Mouse (Mus musculus) gastrocnemius, adult 2 months (tissue): Measurements from ENCODE around the gene 4932438H23Rik. TPM values are rescaled to one million over a fixed set of nuclear protein-coding genes. Genes with fewer than 3 reads are reported as not detected.

Experiments
- DNase-seq: peaks from one replicate; pipeline ENCODE4 v3.0.0; 2022
- H3K27ac ChIP-seq: fragments of 200-600 bp; 2 replicates; pipeline ENCODE4 v1.8.1; 2022; ENCODE audit warnings: mild to moderate bottlenecking
- H3K4me3 ChIP-seq: fragments of 200-600 bp; 2 replicates; pipeline ENCODE4 v1.8.1; 2022; ENCODE audit warnings: mild to moderate bottlenecking, moderate library complexity
- CTCF ChIP-seq: fragments of 200-600 bp; IDR thresholded peaks from 2 replicates; pipeline ENCODE4 v1.8.1; 2022; ENCODE audit warnings: antibody characterized with exemption, mild to moderate bottlenecking, moderate library complexity
- intact Hi-C: fragments of 180-260 bp; cut with DNase I; formaldehyde crosslinking; loops from one replicate; pipeline ENCODE4 v1.15.1; 2025
- total RNA-seq, 2 experiments: library from RNA; stranded (reverse); gene quantifications; 2 replicates each; pipeline ENCODE4 v1.2.3; 2021

4932438H23Rik gene
- total RNA-seq, 2 experiments from 2014 or later: 0.08 to 0.48 TPM

DNA sequence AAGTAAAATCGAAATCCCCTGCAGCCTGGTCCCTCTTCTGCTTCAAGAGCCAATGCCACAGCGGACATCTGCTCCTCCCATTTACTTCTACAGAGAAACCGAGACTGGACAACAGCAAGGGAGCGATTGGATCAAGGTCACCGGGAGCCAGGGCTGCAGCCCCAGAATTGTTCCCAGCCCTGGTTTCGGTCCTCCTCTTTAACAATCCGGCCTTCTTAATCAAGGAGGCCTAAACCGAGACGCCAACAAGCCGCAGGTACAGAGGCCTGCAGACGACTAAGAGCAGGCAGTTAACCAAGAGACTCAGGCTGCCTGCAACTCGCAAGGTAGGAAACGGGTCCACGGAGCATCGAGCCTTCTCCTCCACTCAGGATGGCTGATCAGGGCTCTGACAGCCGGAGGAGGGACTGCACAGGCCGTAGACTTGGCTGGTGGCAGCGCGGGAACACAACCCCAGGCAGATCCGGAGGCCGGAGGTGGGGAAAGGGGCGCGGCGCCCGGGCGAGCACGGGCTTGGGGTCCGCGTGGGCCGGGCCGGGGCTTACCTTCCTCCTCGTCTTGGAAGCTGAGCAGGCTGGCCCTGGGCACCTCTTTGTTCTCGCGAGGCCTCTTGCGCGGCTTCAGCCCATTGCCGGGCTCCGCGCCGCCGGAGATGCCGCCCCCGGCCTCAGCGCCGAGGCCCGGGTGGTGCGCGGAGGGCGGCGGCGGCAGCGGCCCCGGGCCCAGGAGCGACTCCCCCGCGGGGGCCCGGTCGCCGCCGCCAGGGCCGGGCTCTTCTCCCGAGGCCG lies 51.3 kb downstream of the 4932438H23Rik start:
- DNase-seq: peak; percentile 73
- Histone ChIP-seq H3K27ac (peak overlapping the region; percentile 96), H3K4me3 (peak overlapping the region; percentile 84)
- intact Hi-C loops: loop anchor here (2.0 to 5.0 kb wide), 3 partner anchors 29 to 111 kb away; partner anchors contain the start of gene Synj1
- no peak for TF ChIP-seq CTCF

DNA sequence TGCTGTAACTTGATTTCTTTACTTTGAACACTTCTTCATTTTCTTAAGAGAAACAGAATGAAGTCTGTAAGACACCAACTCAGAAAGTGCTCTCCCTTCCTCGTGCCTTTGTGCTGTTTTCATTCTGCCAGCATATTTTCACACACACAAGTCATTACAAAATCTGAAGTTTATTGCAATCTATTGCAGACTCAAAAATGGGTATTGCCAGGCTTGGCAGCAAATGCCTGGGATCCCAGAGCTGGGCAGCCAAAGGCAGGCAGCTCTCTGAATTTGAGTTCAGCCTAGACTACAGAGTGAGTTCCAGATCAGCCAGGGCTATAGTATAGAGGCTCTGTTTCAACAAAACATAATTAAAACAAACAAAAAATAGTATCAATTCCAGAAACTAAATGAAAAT lies 52.3 kb downstream of the 4932438H23Rik start:
- TF ChIP-seq CTCF: no peak
- no peak overlapping the region for H3K27ac ChIP-seq
- no peak for DNase-seq
- intact Hi-C loops: loop anchor here (5.0 kb wide), 1 partner anchor 110 kb away; no protein-coding TSS in a partner anchor
- peak overlapping the region; percentile 84; the same call in 1 of the 2 replicates for H3K4me3 ChIP-seq

DNA sequence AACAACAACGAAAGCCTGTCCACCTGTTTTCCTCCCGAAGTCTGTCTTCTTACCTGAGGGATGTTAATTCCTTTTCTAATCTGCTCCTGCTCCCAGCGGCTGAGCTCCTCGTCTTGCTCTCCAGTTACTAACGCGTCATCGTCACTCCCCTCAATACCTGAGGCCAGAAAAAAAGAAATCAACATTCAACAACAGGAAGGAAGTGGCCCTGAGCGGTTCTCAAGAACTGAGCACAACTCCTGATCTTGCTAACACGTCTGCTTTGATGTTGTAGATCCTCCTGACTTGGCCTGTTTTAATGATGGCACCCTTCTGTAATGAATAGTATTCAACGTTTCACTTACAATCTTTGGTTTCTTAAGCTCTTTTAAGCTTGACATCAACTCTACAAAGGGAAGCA lies 59.1 kb downstream of the 4932438H23Rik start:
- no peak for TF ChIP-seq CTCF
- no peak for DNase-seq
- H3K4me3 ChIP-seq: no peak overlapping the region
- H3K27ac ChIP-seq: no peak overlapping the region
- intact Hi-C loops: no loop called here

DNA sequence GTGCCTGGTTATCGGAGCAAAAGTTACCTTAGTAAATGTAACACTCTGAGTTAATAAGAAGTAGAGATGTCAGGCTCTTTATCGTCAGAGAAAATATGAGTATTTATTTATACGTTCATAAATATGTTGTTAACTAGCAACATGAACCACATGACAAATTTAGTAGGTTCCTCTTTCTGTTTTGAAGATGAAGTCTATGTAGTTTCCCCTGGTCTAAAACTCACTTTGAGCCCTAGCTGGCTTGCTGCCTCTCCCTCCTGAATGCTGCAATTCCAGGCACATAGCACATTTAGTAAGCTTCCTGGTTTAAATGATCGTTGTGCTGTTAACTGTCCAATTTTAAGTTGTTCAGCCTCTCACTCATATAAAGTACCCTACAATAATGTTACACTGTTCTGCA lies 64.2 kb downstream of the 4932438H23Rik start:
- H3K27ac ChIP-seq: no peak overlapping the region
- no peak overlapping the region for H3K4me3 ChIP-seq
- TF ChIP-seq CTCF: no peak
- intact Hi-C loops: no loop called here
- no peak for DNase-seq

DNA sequence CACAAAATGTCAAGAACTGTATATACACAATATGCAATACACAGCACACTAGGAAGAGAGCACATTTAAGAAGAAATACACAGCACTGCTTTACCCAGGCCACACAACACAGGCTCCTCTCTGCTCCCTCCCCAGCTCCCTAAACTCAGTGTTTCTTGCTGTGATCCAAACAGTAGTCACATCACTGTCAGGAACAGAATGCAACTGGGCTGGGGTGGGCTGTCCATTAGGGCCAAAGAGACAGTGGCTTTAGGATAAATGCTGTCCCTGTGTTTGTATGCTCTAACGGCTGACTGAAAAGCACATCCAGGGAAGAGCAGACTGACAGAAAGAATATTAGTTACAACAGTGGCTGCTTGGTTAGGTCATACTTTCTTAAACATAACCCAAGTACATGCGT lies 65.0 kb downstream of the 4932438H23Rik start:
- intact Hi-C loops: no loop called here
- H3K27ac ChIP-seq: no peak overlapping the region
- no peak for TF ChIP-seq CTCF
- no peak overlapping the region for H3K4me3 ChIP-seq
- DNase-seq: no peak

DNA sequence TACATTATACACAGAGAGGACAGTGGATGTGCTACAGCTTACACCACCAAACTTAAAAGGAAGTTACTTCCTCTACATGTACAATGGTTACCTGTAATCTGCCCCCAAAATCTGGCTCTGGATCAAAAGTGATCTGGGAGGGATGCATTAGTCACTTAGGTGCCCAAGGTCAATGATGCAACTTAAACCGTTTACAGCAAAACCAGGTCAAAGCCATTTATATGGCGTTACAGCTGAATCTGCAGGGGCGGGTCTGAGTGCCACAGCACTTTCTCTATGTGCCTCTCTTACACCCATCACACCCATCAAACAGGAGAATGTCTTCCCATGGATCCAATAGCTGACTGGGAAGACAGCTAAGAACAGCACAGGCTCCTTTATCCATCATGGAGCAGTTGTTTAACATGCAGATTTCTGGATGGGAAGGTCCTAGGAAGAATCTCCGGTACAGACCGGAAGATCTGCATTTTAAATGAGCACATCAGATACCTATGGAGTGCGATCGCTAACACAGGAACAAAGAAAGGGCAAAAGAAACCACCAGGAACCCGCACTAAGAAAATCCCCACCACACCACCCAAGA lies 65.7 kb downstream of the 4932438H23Rik start:
- Histone ChIP-seq H3K4me3 (no peak overlapping the region), H3K27ac (no peak overlapping the region)
- no peak for DNase-seq
- TF ChIP-seq CTCF: no peak
- intact Hi-C loops: no loop called here

DNA sequence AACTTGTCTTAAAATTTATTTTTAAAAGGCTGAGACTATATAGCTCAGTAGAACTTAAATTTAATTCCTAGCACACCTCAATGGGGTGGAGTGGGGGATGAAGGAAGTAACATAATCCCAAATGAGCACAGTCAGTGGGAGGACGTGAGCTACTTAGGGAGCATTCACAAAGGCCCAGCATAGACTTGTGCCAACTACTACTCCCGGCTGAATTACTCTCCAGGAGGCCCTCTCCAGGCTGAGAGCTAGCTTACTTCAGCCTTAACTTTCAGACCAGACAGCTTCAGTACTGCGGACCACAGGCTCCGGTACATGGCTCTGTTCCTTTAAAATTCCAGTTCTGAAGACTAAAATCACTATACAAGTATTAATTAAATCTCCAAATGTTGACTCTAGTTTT lies 68.6 kb downstream of the 4932438H23Rik start:
- DNase-seq: no peak
- no peak overlapping the region for H3K4me3 ChIP-seq
- intact Hi-C loops: no loop called here
- no peak overlapping the region for H3K27ac ChIP-seq
- TF ChIP-seq CTCF: no peak

DNA sequence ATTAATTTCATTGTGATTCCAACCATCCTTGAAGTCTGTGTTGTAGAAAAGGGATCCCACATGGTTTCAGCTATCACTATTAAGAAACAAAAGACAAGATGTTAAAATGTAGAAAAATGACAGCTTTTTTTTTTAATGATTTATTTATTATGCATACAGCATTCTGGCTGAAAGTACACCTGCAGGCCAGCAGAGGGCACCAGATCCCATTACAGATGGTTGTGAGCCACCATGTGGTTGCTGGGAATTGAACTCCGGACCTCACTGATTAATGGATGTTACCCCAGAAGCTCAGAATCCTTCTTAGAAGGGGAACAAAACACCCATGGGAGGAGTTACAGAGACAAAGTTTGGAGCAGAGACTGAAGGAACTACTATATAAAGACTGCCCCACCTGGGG lies 71.5 kb downstream of the 4932438H23Rik start:
- intact Hi-C loops: no loop called here
- TF ChIP-seq CTCF: peak; percentile 62
- Histone ChIP-seq H3K4me3 (no peak overlapping the region), H3K27ac (no peak overlapping the region)
- no peak for DNase-seq

DNA sequence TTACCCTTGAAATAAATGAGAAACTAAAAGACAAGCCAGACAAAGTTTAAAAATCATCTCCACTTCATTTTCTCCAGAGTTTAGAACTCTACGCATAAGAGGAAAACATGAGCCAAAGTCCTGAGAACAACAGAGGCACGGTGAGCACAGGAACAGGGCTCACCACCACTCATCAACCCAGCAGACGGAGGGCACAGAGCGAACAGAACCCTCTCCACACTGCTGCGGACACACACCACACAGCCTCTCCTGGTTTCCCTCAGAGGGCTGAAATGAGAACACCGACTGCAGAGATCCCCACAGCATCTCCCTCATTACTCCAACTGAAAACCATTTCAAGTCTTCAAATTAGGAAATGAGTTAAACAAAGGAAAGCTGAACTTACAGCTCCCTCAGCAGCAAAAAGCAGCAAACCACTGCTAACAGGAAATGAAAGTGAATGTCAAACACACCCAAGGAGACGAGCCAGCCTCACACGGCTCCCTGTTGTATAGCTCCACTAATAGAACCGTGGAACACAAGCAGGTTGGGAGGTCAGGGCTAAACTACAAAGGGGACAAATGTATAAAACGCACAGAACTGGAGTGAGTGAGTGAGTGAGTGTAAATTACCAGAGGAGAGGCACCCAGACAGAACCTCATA lies 74.0 kb downstream of the 4932438H23Rik start:
- Histone ChIP-seq H3K27ac (no peak overlapping the region), H3K4me3 (no peak overlapping the region)
- TF ChIP-seq CTCF: no peak
- intact Hi-C loops: no loop called here
- DNase-seq: no peak

DNA sequence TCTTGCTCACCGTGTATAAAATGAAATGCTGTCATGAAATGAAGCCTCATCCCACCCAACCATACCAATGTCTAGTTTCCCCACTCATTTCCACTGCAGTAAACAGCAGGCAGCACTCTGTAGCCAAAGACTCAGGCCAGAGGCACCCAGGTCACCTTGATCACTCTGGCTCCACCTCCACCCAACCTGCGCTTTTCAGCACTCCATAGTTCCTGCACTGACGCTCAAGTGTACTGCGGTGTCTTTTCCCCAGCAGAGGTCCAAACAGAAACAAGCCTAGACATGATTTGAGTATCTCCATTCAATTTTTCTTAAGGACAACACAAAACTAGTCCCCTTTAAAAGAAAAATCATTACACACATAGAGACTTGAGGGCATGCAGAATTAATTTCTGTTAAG lies 75.4 kb downstream of the 4932438H23Rik start:
- intact Hi-C loops: no loop called here
- H3K27ac ChIP-seq: no peak overlapping the region
- no peak overlapping the region for H3K4me3 ChIP-seq
- TF ChIP-seq CTCF: no peak
- DNase-seq: no peak

DNA sequence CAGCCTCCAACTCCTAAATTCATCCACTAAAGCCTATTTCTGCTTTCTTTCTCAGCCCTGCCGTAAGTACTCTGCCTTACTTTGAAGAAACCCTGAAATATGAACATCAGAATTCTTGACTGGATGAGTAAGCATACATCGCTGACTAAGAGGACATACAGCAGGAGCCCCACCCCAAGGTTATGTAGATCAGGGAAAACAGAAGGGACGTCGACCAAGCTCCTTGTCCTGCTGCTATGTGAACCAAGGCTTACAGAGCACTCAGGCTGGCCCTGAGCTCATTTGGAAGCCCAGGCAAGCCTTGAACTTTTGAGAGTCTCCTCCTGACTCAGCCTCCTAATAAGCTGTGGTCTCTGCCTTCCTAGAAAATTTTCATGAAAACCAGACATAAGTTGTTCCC lies 79.2 kb downstream of the 4932438H23Rik start:
- TF ChIP-seq CTCF: no peak
- no peak overlapping the region for H3K27ac ChIP-seq
- H3K4me3 ChIP-seq: no peak overlapping the region
- DNase-seq: no peak
- intact Hi-C loops: no loop called here

DNA sequence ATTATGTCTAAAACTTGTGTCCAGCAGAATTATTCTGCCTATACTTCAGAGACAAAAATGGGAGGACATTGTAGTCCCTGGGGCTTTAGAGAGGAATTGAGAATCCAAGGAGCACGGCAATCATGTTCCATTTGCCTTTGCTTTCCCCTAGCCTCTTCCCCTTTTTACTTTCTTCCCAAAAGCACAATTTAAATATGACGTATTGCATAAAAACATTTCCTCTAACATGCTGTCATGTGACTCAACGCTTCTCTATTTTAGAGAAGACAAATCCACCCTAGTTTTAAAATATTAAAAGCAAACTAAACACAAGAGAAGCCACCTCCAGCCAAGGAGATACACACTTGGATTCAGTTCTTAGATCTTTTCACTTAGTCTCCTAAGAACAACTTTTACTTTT lies 83.1 kb downstream of the 4932438H23Rik start:
- intact Hi-C loops: loop anchor here (2.0 to 5.0 kb wide), 3 partner anchors 33 to 630 kb away; partner anchors contain the start of genes Cfap298 and Paxbp1
- TF ChIP-seq CTCF: no peak
- Histone ChIP-seq H3K4me3 (peak overlapping the region; percentile 100), H3K27ac (peak overlapping the region; percentile 96)
- no peak for DNase-seq
